Mouse (Mus musculus) myocyte (in vitro differentiated cells): ENCODE measurements around the gene Cdc42se2.

Experiments used
- CEBPB ChIP-seq: IDR thresholded peaks from 2 replicates; pipeline ENCODE4 v1.6.1; 2011; ENCODE audit warnings: mild to moderate bottlenecking, moderate library complexity; ENCODE audit not compliant: poor library complexity, insufficient read depth, severe bottlenecking
- E2F4 ChIP-seq: IDR thresholded peaks from one replicate; pipeline ENCODE4 v1.6.1; 2011; ENCODE audit warnings: mild to moderate bottlenecking, control low read depth, moderate library complexity; ENCODE audit not compliant: insufficient read depth
- MAX ChIP-seq: IDR thresholded peaks from one replicate; pipeline ENCODE4 v1.6.1; 2011; ENCODE audit warnings: low read depth, mild to moderate bottlenecking, control low read depth
- MYOD1 ChIP-seq, 3 experiments: IDR thresholded peaks; one replicate each; pipeline ENCODE4 v1.6.1; 2011; ENCODE audit warnings: control low read depth in 2 of 3, low read depth in 2 of 3, mild to moderate bottlenecking in 2 of 3, moderate library complexity in 1 of 3; ENCODE audit not compliant: insufficient read length in 2 of 3, control insufficient read depth in 1 of 3
- MYOG ChIP-seq, 3 experiments: IDR thresholded peaks; one replicate each; pipeline ENCODE4 v1.6.1; 2011; ENCODE audit warnings: control low read depth in 2 of 3, low read depth in 2 of 3, mild to moderate bottlenecking in 2 of 3; ENCODE audit not compliant: insufficient read length in 2 of 3, control insufficient read depth in 1 of 3, insufficient read depth in 1 of 3
- POLR2A ChIP-seq: IDR thresholded peaks from one replicate; pipeline ENCODE4 v1.6.1; 2011; ENCODE audit warnings: low read depth, mild to moderate bottlenecking, control low read depth, moderate library complexity; ENCODE audit not compliant: insufficient read length
- POLR2AphosphoS2 ChIP-seq: IDR thresholded peaks from one replicate; pipeline ENCODE4 v1.6.1; 2011; ENCODE audit warnings: low read depth, control low read depth; ENCODE audit not compliant: insufficient read length
- REST ChIP-seq: IDR thresholded peaks from one replicate; pipeline ENCODE4 v1.6.1; 2011; ENCODE audit warnings: mild to moderate bottlenecking, control low read depth, moderate library complexity; ENCODE audit not compliant: insufficient read depth, insufficient read length
- SRF ChIP-seq: IDR thresholded peaks from one replicate; pipeline ENCODE4 v1.6.1; 2011; ENCODE audit warnings: low read depth; ENCODE audit not compliant: control insufficient read depth, insufficient read length
- TCF12 ChIP-seq: IDR thresholded peaks from one replicate; pipeline ENCODE4 v1.6.1; 2011; ENCODE audit warnings: mild to moderate bottlenecking, control low read depth; ENCODE audit not compliant: poor library complexity, insufficient read depth, severe bottlenecking
- TCF3 ChIP-seq: IDR thresholded peaks from one replicate; pipeline ENCODE4 v1.6.1; 2011; ENCODE audit warnings: low read depth, control low read depth; ENCODE audit not compliant: insufficient read length
- USF1 ChIP-seq: IDR thresholded peaks from one replicate; pipeline ENCODE4 v1.6.1; 2011; ENCODE audit warnings: low read depth, mild to moderate bottlenecking, control low read depth, moderate library complexity

DNA sequence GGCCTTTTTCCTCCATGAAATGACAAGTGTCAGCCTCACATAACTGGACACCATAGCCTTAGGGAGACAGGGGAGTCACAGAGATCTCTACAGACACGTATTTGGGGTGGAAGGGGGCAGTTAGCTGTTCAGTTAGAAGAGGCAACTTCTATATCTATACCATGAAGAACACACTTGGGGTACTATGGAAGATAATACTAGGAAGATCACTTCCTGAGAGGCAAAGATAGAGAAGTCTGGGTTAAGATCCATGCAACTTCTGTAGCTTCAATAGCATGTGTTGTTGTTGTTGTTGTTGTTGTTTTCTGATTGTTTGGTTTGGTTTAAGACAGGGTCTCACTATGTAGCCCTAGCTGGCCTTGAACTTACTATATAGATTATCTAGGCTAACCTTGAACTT, 5.7 kb upstream of the Cdc42se2 start:
- TF ChIP-seq MYOD1 (IDR thresholded peaks at IDR 0.05; ENCODE audit: control insufficient read depth in 1 of 3, insufficient read length in 2 of 3, low read depth in 2 of 3) (no peak), POLR2AphosphoS2 (no peak), POLR2A (no peak), REST (no peak), MYOG (IDR thresholded peaks at IDR 0.05; ENCODE audit: control insufficient read depth in 1 of 3, insufficient read depth in 1 of 3, insufficient read length in 2 of 3, low read depth in 2 of 3) (no peak), USF1 (no peak), E2F4 (no peak), SRF (no peak), MAX (no peak), TCF12 (no peak), TCF3 (no peak), CEBPB (no peak)
